Mouse (Mus musculus): Measurements from ENCODE around the gene Sgf29.

The Sgf29 gene

DNA sequence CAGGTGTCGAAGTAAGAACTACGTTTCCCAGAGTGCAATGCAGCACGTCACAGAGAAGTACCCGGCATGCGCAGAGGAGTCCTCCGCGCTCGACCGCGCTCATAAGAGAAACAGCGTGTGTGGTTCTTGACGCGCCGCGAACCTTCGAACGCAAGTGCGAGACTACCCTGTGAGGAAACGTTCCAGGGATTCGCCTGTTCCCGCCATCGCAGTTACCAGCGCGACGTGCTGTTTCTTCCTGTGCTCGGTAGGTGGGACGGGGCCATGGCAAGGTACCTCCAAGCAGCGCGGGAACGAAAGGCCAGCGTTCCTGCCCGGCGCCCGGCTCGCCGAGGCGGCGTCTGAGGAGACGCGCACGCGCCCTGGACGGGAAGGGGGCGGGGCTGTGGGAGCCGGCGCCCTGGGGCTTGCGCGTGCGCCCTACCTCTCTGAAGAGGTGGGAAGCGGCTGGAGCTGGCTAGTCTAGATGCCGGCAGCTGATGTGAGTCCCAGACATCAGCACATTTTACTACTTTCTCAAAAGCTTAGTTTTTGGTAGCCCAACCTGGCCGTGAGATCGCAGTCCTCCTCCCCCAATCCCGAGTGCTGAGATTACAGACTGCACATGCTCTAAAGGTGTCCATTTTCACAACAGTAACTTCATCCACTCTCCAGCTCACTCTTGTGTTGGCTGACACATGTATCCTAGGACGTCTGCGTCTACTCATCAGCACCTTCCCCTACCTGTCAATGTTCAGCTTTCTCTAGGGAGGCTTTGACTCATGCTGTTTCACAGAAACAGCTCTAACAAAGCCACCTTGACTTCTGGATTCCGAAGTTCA, at the start of gene Sgf29:
TSS of gene Sgf29 (plus strand) at position 79 of the 821 bp plus-strand sequence.
- DNase-seq: peak; percentile 94

GRCm38 (mm10) chr7:126601896-126602295, 47.2 kb upstream of the Sgf29 start:
- no peak for DNase-seq

GRCm38 (mm10) chr7:126602650-126603049, 46.5 kb upstream of the Sgf29 start:
- DNase-seq: no peak

GRCm38 (mm10) chr7:126606611-126607010, 42.5 kb upstream of the Sgf29 start:
- no peak for DNase-seq

GRCm38 (mm10) chr7:126607064-126607463, 42.0 kb upstream of the Sgf29 start:
- DNase-seq: no peak

DNA sequence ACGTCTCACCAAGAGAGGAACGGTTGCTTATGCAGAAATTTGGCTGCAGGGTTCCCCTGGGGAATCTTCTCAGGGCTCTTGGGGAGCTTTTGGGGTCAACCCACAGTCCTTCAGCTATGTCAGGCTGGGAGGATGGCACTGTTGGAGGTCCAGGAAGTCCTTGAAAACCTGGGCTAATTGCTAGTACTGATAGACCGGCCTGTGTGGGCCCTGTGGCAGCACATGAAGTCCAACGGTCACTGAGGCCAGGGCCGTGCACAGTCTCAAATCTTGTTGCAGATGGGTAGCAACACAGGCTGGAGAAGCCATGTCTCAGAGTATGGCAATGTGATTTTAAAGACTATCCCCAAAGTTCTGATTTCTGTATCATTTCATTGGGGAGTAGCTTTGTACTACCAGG, 41.3 kb upstream of the Sgf29 start:
- no peak for DNase-seq

DNA sequence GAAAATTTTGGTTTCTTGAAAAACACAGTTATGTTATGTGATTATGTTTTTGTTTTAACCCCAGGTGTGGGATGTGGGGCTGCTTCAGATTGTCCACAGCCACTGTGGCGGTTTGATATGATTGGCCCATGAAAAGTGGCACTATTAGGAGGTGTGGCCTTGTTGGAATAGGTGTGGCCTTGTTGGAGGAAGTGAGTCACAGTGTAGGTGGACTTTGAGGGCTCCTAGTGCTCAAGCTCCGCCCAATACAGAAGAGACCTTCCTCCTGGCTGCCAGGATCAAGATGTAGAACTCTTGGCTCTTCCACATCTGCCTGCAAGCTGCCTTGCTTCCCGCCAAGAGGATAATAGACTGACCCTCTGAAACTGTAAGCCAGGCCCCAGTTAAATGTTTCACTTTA, 36.4 kb upstream of the Sgf29 start:
- no peak for DNase-seq

- no peak for DNase-seq
These were observed 32.4 kb upstream of the Sgf29 start for GRCm38 (mm10) chr7:126616707-126617106.

DNA sequence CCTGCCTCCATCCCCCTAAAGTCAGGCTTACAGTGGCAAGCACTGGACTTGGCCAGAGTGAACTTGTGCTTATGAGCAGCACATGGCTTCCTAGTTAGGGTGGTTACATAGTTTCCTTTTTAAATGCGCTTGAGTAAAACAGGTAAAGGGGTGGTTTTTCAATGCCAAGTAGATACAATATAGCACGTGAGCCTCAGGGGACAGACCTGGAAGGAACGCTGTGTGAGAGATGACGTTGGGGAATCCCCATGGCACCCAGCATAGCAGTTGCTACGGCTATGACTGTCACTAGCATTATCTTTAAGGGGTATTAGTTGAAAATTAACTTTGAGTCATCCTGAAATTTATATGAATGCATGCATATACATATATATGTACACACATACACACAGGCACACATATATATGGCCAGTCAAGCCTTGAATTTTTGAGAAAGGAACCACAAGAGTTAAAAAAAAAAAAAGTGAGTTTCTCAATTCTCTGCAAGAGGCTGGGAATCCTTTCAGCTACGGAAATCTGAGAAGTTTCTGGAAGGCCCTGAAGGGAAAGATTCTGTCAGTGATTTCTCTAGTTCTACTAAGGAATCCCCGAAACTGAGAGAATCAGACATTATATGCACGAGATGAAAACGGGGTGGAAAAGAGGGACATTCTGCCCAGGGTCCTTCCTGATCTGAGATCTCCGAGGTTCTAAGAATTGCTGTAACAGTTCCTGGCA, 29.4 kb upstream of the Sgf29 start:
- DNase-seq: no peak

DNA sequence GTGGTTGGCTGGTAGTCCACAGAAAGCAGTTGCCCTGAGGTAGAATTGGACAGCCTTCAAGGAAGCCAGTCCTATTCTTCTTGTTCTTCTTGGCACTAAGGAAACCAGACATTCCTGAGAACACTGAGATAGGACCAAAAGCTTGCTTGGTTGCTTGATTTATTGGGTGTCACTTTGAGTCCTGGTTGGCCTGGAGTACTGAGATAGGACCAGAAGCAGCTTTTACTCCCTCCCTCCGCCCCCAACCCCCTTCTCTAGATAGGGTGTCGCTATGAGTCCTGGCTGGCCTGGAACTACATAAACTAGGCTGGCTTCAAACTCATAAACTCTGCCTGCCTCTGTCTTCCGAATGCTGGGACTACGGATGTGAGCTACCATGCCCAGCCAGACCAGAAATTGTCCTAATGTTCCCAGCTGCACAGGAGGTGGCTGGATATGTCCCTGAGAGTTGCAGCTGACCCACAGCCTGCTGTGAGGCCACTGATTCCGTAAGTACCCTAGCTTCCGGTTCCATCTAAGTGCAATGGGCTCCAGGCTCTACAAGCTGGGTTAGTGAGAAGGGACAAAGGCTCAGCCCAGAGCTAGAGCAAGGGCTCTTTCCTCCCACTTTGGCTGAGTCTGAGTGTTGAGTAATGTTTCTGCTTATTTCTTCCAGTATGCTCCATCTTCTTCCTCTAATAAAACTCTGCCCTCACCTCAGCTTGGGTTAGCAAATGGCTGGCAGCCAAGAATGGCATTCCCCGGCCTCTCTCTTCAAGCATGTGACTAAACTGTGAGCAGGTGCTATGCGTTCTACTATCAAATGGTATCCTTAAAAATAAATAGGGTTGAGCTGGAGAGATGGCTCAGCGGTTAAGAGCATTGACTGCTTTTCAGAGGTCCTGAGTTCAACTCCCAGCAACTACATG, 27.4 kb upstream of the Sgf29 start:
- no peak for DNase-seq

- no peak for DNase-seq
These were observed 25.7 kb upstream of the Sgf29 start for GRCm38 (mm10) chr7:126623381-126623780.

- DNase-seq: no peak
These were observed 24.3 kb upstream of the Sgf29 start for GRCm38 (mm10) chr7:126624774-126625173.

- peak; percentile 48 for DNase-seq
These were observed 23.7 kb upstream of the Sgf29 start for GRCm38 (mm10) chr7:126625369-126625768.

- DNase-seq: no peak
These were observed 23.1 kb upstream of the Sgf29 start for GRCm38 (mm10) chr7:126625807-126626600.

- DNase-seq: no peak
These were observed 21.0 kb upstream of the Sgf29 start for GRCm38 (mm10) chr7:126628111-126628510.

DNA sequence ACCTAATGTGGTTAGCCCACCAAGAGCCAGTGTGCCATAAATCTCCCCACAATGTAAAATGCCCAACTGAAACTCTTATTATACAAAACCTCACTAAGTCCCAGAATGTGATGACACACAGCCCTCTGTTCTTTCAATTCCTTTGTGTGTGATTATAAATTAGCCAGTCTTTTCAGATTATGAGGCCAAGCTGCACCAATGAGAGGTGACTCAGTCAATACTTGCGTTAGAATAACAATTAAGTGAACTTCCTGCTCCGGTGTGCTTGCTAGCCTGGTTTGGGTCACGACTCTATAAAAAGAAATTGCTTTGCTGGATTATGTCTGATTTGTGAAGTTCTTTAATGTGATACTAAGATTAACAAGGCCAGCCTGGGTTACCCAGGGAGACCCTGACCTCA, 19.2 kb upstream of the Sgf29 start:
- no peak for DNase-seq

DNA sequence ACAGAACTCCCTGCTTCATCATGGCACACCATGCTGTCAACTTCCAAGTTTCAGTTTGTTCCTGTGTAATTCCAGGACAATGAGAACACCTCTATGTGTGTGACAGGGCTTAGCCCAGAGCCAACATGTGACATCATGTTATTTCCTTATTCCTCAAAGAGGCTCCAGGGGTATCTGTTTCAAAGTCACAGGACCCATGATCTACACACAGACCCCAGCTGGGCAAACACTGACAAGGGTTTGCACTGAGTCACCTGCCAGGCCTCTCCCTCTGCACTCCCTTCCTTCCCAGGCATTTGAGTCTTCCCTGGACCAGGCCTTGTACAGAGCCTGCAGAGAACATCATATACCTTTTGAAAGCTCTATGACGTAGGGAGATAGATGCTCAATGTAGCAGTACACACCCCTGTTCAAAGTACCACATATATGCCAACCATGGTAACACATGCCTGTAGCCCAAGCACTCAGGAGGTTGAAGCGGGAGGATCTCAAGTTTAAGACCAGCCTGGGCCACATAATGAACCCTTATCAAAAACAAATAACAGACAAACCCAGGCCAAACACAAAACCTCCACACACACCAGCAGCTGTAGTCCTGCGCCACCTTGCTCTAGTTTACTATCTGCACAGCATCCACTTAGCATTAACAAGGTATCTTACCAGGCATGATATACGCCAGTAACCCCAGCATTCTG, 18.1 kb upstream of the Sgf29 start, which contains the start of gene Nupr1:
TSS of gene Nupr1 (minus strand) at position 38 of the 695 bp plus-strand sequence.
- no peak for DNase-seq

DNA sequence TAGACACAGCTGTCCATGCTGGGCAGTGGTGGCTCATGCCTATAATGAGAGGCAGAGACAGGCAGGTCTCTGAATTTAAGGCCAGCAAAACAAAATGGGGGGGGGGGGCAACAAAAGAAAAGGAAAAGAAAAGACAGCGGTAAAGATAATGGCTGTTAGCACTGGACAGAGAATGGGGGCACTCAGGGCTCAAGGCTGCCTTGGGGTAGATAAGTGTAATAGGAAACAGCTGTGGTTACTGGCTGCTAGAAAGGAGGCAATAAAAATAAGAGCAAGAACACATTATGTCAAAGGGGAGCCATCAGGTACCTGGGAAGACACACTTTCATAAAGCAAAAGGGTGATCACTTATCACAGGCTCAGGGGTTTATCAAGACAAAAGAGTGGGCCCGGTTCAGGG, 16.6 kb upstream of the Sgf29 start:
- no peak for DNase-seq

GRCm38 (mm10) chr7:126635375-126635774, 13.7 kb upstream of the Sgf29 start:
- DNase-seq: no peak

- peak; percentile 21 for DNase-seq
These were observed 12.2 kb upstream of the Sgf29 start for GRCm38 (mm10) chr7:126636733-126637520.

All from right cerebral cortex, adult 18-20 months (tissue).